Mouse (Mus musculus) testis, postnatal 14 days (tissue): Measurements from ENCODE around the gene Gatad2b.
"Not testable (repeated sequence)": the region's sequence is repeated elsewhere in the genome, so short reads cannot be mapped to it uniquely, and the experiment has no call there.

Source experiments
- DNase-seq: peaks from one replicate; pipeline ENCODE4 v3.0.0; 2021; ENCODE audit warnings: low spot score

The Gatad2b gene

DNA sequence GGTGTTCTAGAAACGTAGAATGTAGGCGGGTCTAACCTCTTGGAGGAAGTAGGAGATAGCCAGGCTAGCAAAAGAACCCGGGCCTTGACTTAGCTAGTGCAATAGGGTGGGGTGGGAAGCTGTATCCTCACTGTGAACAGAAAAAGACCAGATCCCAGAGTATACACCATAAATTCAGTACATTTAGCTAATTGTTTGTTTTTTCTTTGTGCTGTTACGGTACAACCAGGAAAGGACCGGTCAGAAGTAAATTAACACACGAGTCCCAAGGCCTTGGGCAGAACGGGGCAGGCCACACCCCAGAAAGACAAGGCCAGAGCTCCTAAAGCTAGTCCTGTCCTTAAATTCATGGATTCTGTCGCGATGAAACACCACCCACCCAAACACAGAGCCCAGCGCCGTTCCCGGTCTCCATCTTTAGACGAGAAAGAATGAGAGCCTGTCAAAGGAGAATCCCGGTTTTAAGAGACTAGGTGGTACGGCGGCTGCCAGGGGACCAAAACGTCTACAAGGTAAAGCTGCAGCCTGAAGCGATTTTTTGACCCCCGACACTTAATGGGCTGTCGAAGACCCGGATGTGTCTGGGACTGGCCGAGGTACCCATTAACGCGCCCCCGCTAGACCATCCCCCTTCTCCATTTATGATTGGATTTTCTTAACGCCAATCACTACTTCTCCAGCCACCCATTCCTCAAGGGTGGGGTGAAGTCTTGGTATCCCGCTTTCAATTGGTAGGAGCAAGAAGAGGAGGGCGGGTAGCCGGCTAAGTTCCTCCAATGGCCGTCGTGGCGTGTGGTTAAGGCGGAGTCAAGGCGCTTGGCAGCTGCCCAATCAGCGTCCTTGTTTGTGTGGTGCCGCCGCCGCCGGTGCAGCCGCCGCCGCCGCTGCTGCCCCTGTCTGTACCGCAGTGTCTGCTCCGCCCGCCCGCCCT, at the start of gene Gatad2b:
TSS of gene Gatad2b (plus strand) at position 834 of the 931 bp plus-strand sequence.
- peak; percentile 100 for DNase-seq

DNA sequence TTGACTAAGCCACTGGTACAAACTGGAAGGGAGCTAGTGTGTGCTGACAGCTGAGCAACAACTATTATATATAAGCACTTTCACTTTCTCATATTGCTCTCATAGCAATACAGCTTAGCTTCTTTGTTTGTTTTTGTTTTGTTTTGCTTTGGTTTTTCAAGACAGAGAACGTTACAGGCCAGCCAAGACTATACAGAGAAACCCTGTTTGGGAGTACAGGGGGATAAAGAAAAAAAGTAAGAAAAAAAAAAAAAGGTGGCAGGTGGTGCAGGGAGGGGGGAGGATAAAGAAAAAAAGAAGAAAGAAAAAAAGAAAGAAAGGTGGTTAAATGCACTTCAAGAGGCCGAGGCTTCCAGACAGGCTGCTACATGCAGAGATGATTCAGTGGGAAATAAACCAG, 47.6 kb upstream of the Gatad2b start:
- DNase-seq = no peak

DNA sequence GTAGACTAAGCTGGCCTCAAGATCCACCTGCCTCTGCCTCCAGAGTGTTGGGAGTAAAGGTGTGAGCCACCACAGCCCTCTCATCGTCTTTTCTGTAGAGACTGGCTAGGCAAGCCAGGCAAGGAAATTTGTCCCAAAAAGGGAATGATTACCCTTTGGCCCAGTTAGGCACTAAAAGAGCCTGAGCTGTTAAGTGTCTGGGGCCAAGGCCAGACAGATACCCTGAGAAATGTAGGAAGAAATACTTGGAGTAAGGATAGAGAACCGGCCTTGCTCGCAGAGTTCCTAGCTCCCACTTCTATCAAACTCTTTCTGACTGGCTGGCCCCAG, 45.4 kb upstream of the Gatad2b start:
- DNase-seq = no peak

DNA sequence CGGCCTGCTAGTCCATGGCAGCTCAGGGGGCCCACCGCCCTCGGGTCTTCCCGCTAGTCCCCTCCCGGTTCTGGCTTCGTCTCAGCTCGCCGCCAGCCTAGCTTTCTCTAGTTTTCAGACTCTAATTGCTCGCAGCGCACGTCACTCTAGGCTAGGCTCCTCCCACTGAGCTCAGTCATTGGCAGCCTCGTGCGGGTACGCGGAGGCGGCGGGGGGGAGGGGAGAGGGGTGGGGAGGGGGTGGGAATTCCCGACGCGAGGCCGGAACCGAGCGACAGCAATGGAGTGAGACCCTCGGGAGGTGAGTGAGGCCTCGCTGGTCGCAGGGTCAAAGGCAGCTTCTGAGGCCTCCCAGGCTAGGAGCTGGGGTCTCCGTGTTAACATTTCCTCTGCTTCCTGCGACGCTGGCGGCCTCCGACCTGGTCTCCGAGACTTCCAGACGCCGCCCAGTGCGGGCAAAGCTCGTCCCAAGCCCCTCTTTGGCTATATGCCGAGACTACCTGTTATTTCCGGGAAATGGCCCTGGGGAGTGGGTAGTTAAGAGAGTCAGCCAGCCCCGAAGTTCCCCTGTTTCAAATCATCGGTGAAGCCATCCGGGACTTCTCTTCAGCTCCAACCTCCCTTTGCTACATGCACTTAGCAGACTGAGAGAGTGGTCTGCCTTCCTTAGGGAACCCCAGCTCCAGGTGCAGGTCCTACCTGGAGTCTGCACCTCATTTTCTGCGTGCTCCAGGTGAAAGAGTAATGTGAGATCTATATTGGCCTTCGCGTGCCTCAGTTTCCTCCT, 44.8 kb upstream of the Gatad2b start, which contains the start of gene Slc39a1:
TSS of gene Slc39a1 (plus strand) at position 213 of the 786 bp plus-strand sequence.
- peak; percentile 92 for DNase-seq

DNA sequence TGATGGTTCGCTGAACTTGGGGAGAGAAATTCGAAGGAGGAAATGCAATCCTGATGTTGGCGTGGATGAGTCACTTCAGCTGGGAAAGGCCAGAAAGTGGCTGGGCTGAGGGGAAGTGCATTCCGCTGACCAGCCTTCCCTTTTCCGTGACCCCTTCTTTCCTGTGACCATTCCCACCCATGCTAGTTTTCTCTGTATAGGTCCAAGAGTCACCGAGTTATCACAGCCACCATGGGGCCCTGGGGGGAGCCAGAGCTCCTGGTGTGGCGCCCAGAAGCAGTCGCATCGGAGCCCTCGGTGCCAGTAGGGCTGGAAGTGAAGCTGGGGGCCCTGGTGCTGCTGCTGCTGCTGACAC, 44.3 kb upstream of the Gatad2b start:
- no peak for DNase-seq

DNA sequence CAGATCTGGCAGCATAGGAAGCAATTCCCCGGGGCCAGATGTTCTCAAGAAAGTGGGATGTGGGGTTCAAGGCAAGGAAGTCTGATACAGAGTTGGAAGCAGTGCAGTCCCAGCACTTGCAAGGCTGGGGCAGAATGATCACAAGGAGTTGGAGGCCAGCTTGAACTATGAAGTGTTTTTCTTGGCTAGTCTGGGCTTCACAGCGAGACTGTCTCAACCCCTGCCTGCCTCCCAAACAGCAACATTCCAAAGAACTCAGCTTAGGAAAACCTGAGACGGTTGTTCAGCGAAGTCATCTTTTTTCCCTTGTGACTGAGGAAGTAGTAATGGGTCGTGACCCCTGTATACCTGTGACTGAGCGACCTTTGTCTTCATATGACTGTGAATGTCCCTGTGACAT, 42.2 kb upstream of the Gatad2b start:
- no peak for DNase-seq

DNA sequence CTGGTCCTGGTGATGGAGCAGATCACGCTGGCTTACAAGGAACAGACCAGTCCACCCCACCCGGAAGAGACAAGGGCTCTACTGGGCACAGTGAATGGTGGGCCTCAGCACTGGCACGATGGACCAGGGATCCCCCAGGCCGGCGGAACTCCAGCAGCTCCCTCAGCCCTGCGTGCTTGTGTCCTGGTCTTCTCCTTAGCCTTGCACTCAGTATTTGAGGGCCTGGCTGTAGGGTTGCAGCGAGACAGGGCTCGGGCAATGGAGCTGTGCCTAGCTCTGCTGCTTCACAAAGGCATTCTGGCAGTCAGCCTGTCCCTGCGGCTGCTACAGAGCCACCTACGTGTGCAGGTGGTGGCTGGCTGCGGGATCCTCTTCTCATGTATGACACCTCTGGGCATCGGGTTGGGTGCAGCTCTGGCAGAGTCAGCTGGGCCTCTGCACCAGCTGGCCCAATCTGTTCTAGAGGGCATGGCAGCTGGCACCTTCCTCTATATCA, 41.2 kb upstream of the Gatad2b start:
- not testable (repeated sequence) for DNase-seq

DNA sequence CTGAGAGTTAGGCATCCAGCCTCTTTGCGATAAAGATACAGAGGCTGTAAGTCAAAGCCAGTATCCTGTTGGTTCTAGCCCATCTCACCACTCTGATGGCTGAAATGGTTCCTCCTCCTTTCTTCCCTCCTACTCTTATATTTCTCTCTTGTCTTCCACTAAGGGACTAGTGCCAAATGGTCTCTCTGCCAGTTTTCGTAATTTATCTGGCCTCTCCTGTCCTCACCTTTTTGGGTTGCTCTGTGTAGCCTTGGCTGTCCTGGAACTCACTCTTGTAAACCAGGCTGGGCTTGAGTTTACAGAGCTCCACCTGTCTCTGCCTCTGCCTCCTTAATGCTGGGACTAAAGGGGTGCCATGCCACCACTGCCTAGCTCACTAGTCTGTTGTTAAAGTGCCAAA, 40.3 kb upstream of the Gatad2b start:
- DNase-seq = not testable (repeated sequence)

DNA sequence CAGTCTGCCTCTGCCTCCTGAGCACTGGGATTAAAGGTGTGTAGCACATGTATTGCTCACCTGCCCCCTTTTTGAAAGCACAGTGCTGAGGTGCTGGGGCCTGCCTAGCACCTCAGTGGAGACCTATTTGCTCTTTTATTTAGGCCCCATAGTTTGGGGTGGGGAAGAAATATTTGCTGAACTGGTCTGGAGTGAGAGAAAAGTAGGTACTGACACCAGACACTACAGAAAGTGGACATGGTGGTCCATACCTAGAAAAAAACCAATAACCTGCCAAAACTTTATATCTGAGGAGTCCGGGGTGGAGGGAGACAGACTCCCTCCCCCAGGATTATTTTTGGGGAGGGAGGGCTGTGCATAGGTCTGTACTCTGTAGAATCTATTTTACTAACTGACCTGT, 39.8 kb upstream of the Gatad2b start:
- DNase-seq = not testable (repeated sequence)

DNA sequence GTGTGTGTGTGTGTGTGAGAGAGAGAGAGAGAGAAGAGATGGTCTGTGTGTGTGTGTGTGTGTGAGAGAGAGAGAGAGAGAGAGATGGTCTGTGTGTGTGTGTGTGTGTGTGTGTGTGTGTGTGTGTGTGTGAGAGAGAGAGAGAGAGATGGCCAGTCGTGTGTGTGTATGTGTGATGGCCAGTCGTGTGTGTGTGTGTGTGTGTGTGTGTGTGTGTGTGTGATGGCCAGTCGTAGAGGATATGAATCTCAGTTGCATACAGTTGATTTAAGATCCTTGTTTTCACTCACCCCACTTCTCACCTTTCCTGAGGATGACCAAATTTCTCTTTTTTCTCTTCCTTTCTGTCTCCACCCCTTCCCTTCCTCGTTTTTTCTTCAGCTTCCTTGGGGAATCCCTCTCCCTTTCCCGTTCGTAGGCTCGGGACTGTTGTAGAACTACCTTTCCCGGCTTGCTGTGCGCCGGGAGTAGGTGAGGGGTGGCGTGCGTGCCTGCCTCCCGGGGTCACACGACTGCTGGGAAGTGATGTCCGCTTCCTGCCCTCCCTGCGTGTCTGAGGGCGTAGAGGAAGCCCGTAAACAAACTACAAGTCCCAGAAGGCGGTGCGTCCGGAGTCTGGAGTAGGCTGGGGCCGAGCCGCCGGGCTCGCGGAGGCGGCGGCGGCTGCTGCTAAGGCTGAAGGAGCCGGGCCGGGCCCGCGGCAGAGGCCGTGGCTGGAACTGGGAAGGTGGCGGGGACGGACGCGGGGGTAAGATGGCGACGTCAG, 39.1 kb upstream of the Gatad2b start, which contains the start of gene Crtc2:
TSS of gene Crtc2 (plus strand) at position 511 of the 766 bp plus-strand sequence.
- DNase-seq = peak; percentile 98

DNA sequence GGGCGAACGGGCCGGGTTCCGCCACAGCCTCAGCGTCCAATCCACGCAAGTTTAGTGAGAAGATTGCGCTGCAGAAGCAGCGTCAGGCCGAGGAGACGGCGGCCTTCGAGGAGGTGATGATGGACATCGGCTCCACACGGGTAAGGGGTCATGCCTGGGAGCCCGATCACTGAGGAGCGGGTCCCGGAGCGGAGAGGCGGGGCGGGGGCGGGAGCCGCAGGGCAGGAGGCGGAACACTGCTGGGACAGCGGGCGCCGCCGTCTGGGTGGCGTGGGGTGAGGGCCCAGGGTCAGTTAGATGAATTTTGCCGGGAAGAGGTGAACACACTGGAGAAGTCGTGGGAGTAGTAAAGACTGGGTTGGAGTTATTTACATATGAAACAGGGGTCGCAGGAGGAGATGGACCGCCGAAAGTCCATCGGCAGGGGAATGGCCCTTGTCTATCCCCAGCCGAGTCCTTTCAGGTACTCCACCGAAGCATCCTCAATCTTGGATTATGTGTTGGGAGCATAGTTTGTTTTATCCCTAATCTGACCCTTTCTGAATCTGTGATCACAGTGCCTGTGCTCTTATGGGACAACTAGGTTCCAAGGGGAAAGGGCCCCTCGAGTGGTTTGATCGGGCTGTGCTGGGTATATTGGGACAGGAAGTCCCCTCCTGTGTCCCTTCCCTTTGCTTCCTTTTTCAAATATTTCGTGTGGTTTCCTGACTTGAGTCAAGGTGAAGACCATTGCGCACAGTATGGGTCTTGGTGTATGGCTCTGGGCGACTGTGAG, 38.4 kb upstream of the Gatad2b start:
- no peak for DNase-seq

DNA sequence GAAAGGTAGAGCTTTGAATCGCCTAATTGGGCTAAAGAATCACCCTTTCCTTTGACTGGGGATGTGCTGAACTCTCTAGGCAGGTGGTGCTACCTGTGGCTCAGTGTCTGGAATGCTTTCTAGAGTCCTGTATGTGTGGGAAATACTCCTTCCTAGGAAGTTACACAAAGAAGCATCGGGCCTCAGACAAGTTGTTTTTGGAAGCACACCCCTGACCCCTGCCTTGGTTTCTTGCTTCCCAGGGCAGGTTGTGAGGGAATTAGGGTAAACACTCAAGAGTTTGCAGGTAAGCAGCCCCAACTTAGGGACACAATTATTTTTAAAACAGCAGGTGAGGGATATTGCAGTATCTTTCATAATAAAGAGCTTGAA, 37.8 kb upstream of the Gatad2b start:
- DNase-seq = no peak

DNA sequence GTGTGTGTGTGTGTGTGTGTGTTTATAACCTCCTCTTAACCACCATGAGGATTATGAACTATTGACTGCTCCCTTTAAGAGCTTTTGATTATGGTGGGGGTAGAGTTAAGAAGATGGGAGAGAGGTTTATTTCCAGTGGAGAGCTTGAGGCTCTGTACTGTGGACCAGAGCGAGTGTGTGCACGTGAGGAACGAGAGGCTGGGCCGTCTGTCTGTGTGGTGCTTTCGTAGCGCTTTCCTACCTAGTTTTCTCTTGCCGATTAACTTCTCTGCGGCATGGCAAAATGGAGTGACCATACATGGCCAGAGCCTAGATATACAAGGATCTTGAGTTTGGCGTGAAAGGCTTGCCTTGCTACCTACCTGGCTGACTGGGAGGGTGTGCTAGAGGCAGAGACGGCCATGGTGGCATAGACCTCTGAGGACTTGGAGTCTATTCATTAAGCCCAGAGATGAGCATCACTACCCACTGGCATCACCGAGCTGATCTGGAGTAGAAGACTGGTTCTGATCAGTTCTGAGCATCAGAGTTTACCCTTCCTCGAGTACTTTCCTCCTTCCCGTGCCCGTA, 37.1 kb upstream of the Gatad2b start:
- DNase-seq = no peak

DNA sequence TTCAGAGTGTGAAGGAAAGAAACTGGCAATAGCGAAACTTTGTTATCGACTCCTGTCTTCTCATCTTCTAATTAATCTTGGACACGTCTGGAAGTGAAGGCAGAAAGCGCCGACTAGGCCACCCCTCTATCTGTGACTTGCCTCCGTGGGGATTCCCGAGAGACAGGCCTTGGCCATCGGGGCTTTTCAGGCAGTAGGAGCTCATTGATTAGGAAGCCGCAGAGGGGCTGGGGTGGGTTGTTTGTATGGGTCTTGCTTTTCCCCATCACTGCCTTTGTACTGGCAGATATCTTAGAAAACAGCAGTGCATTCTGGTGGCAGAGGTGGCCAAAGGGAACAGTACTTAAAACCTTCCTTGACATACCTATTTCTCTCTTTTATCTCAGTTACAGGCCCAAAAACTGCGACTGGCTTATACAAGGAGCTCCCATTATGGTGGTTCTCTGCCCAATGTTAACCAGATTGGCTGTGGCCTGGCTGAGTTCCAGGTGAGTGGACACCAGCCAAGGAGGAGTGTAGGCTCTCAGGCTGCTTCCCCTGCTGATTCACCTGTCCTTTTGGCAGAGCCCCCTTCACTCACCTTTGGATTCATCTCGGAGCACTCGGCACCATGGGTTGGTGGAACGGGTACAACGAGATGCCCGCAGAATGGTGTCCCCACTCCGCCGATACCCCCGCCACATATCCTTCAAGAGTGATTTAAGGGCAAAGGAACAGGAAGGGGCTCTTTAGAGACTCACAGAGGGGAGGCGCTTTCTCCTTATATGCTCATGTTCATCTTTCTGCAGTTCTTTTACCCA, 36.0 kb upstream of the Gatad2b start:
- DNase-seq = no peak

DNA sequence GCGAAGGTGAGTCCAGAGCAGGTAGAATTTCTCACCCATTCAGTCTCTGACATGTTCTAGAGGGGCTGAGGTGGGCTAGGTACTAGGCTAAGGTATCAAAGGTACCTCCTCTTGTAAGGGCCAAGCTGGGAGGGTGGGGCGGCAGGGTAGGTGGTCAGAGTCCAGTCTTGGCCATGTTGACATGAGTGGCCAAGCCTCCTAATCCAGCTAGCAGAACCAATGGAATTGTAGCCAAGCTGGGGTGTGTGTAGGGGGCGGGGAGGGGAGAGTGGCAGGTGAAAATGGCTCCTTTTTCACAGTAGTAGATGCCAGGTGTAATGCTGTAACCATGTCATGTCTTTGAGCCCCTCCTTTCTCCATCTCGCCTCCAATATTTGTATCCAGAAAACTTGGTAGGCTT, 34.5 kb upstream of the Gatad2b start:
- no peak for DNase-seq

DNA sequence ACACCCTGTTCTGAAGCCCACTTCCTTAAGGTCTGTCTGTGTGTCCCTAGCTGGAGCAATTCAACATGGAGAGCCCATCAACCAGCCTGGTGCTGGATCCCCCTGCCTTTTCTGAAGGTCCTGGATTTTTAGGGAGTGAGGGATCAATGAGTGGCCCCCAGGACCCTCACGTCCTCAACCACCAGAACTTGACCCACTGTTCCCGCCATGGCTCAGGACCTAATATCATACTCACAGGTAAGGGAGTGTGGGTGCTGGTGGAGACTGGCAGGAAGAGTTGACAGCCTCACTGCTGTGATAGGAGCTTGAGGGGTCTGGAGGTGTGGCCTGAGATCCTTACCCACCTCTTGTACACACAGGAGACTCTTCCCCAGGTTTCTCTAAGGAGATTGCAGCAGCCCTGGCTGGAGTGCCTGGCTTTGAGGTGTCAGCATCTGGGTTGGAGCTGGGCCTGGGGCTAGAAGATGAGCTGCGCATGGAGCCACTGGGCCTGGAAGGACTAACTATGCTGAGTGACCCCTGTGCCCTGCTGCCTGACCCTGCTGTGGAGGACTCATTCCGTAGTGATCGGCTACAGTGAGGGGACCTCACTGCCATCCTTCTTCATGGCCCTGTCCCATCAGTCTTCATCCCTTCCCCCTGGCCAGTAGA, 29.7 kb upstream of the Gatad2b start:
- no peak for DNase-seq

DNA sequence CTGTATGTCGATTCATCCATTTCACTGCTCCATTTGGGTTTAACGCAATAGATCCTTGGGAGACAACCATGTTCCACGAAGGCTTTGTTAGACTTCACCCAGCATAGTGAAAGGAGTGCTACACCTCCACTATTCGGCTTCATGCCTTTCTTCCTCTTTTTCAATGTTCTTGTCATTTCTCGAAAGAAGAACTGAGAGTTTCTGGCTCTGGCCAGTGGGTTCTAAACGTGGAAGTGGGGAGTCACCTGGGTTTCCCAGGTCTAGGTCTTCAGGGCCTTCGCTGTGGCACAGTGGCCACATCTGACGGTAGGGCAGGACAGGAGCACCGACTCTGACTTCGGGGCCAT, 28.3 kb upstream of the Gatad2b start:
- no peak for DNase-seq

DNA sequence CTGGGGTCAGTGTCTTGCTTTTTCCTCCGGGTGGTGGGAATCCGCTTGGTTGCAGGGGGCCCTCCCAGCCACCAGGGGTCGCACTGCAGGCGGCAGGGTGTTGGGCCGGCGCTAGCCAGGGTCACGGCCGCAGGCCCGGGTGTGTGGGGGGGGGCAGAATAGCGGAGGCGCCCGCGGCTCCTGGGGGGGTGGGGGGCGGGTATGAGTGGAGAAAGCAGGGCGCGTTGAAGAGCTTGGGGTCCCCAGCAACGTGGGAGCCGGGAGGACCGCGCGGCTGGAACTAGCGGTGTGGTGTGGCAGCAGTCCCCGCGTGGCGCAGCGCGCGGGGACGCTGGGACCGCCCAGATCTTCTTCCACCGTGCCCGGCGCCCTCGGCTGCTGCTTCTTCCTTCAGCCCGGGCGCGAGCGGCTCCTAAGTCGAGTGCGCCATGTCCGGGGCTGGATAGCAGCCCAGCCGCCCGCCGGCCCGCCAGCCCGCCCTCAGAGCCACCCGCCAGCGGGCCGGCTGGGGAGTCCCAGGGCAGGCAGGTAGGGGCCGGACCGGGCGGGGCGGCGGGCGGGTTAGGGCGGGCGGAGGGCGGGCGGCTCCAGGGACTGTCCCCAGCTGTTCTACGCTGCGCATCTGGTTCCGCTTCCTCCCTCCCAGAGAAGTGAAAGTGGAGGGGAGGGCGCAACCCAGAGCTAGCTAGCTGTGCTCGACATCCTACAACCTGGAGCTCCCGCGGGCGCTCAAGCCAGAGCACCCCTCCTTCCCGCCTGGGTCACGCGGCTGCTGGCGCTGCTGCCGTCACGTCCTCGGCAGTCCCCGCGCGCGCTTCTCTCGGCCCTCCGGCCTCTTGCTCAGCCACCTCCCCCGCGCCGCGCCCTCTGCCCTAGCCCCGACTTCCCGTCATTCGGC, 27.7 kb upstream of the Gatad2b start, which contains the start of gene Dennd4b:
TSS of gene Dennd4b (plus strand) at position 152 of the 898 bp plus-strand sequence.
- DNase-seq = peak; percentile 87
